Mouse (Mus musculus): Measurements from ENCODE around the gene Ankrd55. TPM values are rescaled to one million over a fixed set of nuclear protein-coding genes. Genes with fewer than 3 reads are reported as not detected.

The Ankrd55 gene
- total RNA-seq, 1 experiment: 0.18 TPM

DNA sequence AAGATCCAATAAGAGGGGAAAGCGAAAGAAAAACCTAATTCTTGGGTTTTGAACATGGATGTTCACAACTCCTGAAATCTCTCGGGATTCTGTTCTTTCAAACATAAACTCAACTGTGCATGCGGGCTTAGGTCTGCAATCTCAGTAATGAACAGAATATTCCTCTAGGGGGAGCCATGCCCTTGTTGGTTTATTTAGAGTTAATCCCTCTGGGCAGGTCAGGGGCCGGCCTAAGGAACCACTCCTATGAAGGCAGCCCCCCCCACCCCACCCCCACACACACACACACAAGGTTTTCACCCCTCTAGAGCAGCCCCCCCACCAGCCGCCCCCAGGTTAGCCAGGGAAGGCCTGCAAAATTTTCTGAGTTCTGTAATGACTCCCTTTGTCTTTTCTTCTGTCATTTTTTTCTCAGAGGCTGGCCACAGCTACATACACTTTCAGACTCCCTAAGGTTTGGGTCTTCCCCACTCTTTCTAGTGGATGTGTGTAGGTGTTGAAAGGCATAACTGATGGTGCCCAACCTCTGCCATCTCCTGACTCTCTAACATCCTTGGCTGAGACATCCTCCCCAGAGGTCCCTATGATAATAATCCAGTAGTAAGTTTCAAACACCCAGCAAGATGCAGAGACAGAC is 16.2 kb upstream of the Ankrd55 start:
- Histone ChIP-seq H3K9me3 (ENCODE audit: control insufficient read depth, insufficient read depth, low read depth, low read length) (no peaks in the 10 kb centered on the region), H3K4me1 (ENCODE audit: control insufficient read depth in 2 of 2, insufficient read depth in 2 of 2, low read length in 2 of 2, poor library complexity in 1 of 2) (no peaks in the 10 kb centered on the region), H3K4me3 (ENCODE audit: insufficient read depth in 1 of 2, low read depth in 1 of 2, low read length in 2 of 2, poor library complexity in 1 of 2, severe bottlenecking in 1 of 2) (no peak overlapping the region), H3K9ac (ENCODE audit: insufficient read depth, low read depth, low read length, poor library complexity, severe bottlenecking) (no peak overlapping the region), H3K36me3 (ENCODE audit: control insufficient read depth, insufficient read depth, low read length, poor library complexity, severe bottlenecking) (no peaks in the 10 kb centered on the region), H3K27ac (ENCODE audit: insufficient read depth, low read depth, low read length, poor library complexity, severe bottlenecking) (no peak overlapping the region)
- TF ChIP-seq ZNF384 (IDR thresholded peaks at IDR 0.05; ENCODE audit: low read depth, low read length): no peak
- peak; percentile 46; the same call in 1 of the 2 replicates for TF ChIP-seq CHD2 (IDR thresholded peaks at IDR 0.05; ENCODE audit: low read depth, low read length)
- TF ChIP-seq ZC3H11A (IDR thresholded peaks at IDR 0.05; ENCODE audit: borderline replicate concordance, low read depth, low read length): peak; percentile 89
- no peak for TF ChIP-seq HCFC1 (IDR thresholded peaks at IDR 0.05; ENCODE audit: borderline replicate concordance, insufficient read depth, low read length)
- TF ChIP-seq MAFK (IDR thresholded peaks at IDR 0.05; ENCODE audit: insufficient read depth, low read depth, low read length): no peak
- peak; percentile 64 for DNase-seq (ENCODE audit: low read depth, low spot score)
- in situ Hi-C loops (cut with MboI; ENCODE audit: low sequenced_read_pairs in 2 of 2, unreplicated experiment in 2 of 2): loop anchor here in 1 of 2 experiments (10.0 kb wide), 1 partner anchor 253 kb away; no protein-coding TSS in a partner anchor

GRCm38 (mm10) chr13:112274636-112275035 is 13.6 kb upstream of the Ankrd55 start:
- no peaks in the 10 kb centered on the region for H3K4me1 ChIP-seq (ENCODE audit: control insufficient read depth in 2 of 2, insufficient read depth in 2 of 2, low read length in 2 of 2, poor library complexity in 1 of 2)
- no peaks in the 10 kb centered on the region for H3K36me3 ChIP-seq (ENCODE audit: control insufficient read depth, insufficient read depth, low read length, poor library complexity, severe bottlenecking)
- H3K27ac ChIP-seq (ENCODE audit: insufficient read depth, low read depth, low read length, poor library complexity, severe bottlenecking): no peak overlapping the region
- H3K9me3 ChIP-seq (ENCODE audit: control insufficient read depth, insufficient read depth, low read depth, low read length): no peaks in the 10 kb centered on the region
- H3K4me3 ChIP-seq (ENCODE audit: insufficient read depth in 1 of 2, low read depth in 1 of 2, low read length in 2 of 2, poor library complexity in 1 of 2, severe bottlenecking in 1 of 2): no peak overlapping the region
- TF ChIP-seq ZNF384 (IDR thresholded peaks at IDR 0.05; ENCODE audit: low read depth, low read length) (no peak), MAFK (IDR thresholded peaks at IDR 0.05; ENCODE audit: insufficient read depth, low read depth, low read length) (no peak), HCFC1 (IDR thresholded peaks at IDR 0.05; ENCODE audit: borderline replicate concordance, insufficient read depth, low read length) (no peak), ZC3H11A (IDR thresholded peaks at IDR 0.05; ENCODE audit: borderline replicate concordance, low read depth, low read length) (no peak), CHD2 (IDR thresholded peaks at IDR 0.05; ENCODE audit: low read depth, low read length) (no peak)
- DNase-seq (ENCODE audit: low read depth, low spot score): no peak
- H3K9ac ChIP-seq (ENCODE audit: insufficient read depth, low read depth, low read length, poor library complexity, severe bottlenecking): no peak overlapping the region
- in situ Hi-C loops (cut with MboI; ENCODE audit: low sequenced_read_pairs in 2 of 2, unreplicated experiment in 2 of 2): loop anchor here in 1 of 2 experiments (10.0 kb wide), 1 partner anchor 250 kb away; no protein-coding TSS in a partner anchor

- in situ Hi-C loops (cut with MboI; ENCODE audit: low sequenced_read_pairs in 2 of 2, unreplicated experiment in 2 of 2): loop anchor here in 1 of 2 experiments (10.0 kb wide), 1 partner anchor 249 kb away; no protein-coding TSS in a partner anchor
- H3K4me3 ChIP-seq (ENCODE audit: insufficient read depth in 1 of 2, low read depth in 1 of 2, low read length in 2 of 2, poor library complexity in 1 of 2, severe bottlenecking in 1 of 2): no peak overlapping the region
- H3K27ac ChIP-seq (ENCODE audit: insufficient read depth, low read depth, low read length, poor library complexity, severe bottlenecking): no peak overlapping the region
- H3K9ac ChIP-seq (ENCODE audit: insufficient read depth, low read depth, low read length, poor library complexity, severe bottlenecking): no peak overlapping the region
- DNase-seq (ENCODE audit: low read depth, low spot score): no peak
- H3K9me3 ChIP-seq (ENCODE audit: control insufficient read depth, insufficient read depth, low read depth, low read length): no peaks in the 10 kb centered on the region
- no peaks in the 10 kb centered on the region for H3K36me3 ChIP-seq (ENCODE audit: control insufficient read depth, insufficient read depth, low read length, poor library complexity, severe bottlenecking)
- no peaks in the 10 kb centered on the region for H3K4me1 ChIP-seq (ENCODE audit: control insufficient read depth in 2 of 2, insufficient read depth in 2 of 2, low read length in 2 of 2, poor library complexity in 1 of 2)
- no peak for TF ChIP-seq ZNF384 (IDR thresholded peaks at IDR 0.05; ENCODE audit: low read depth, low read length)
- TF ChIP-seq MAFK (IDR thresholded peaks at IDR 0.05; ENCODE audit: insufficient read depth, low read depth, low read length): no peak
- TF ChIP-seq CHD2 (IDR thresholded peaks at IDR 0.05; ENCODE audit: low read depth, low read length): no peak
- no peak for TF ChIP-seq HCFC1 (IDR thresholded peaks at IDR 0.05; ENCODE audit: borderline replicate concordance, insufficient read depth, low read length)
- no peak for TF ChIP-seq ZC3H11A (IDR thresholded peaks at IDR 0.05; ENCODE audit: borderline replicate concordance, low read depth, low read length)
These were observed 12.3 kb upstream of the Ankrd55 start for GRCm38 (mm10) chr13:112275951-112276350.

- H3K4me3 ChIP-seq (ENCODE audit: insufficient read depth in 1 of 2, low read depth in 1 of 2, low read length in 2 of 2, poor library complexity in 1 of 2, severe bottlenecking in 1 of 2): no peak overlapping the region
- H3K4me1 ChIP-seq (ENCODE audit: control insufficient read depth in 2 of 2, insufficient read depth in 2 of 2, low read length in 2 of 2, poor library complexity in 1 of 2): no peaks in the 10 kb centered on the region
These were observed 10.7 kb upstream of the Ankrd55 start for GRCm38 (mm10) chr13:112277544-112277943.

More at GRCm38 (mm10) chr13:112277544-112277943, 10.7 kb upstream of the Ankrd55 start:
- Histone ChIP-seq H3K27ac (ENCODE audit: insufficient read depth, low read depth, low read length, poor library complexity, severe bottlenecking) (no peak overlapping the region), H3K36me3 (ENCODE audit: control insufficient read depth, insufficient read depth, low read length, poor library complexity, severe bottlenecking) (no peaks in the 10 kb centered on the region), H3K9me3 (ENCODE audit: control insufficient read depth, insufficient read depth, low read depth, low read length) (no peaks in the 10 kb centered on the region), H3K9ac (ENCODE audit: insufficient read depth, low read depth, low read length, poor library complexity, severe bottlenecking) (no peak overlapping the region)
- in situ Hi-C loops (cut with MboI; ENCODE audit: low sequenced_read_pairs in 2 of 2, unreplicated experiment in 2 of 2): loop anchor here in 1 of 2 experiments (10.0 kb wide), 1 partner anchor 247 kb away; no protein-coding TSS in a partner anchor
- no peak for TF ChIP-seq ZNF384 (IDR thresholded peaks at IDR 0.05; ENCODE audit: low read depth, low read length)
- no peak for TF ChIP-seq HCFC1 (IDR thresholded peaks at IDR 0.05; ENCODE audit: borderline replicate concordance, insufficient read depth, low read length)
- no peak for DNase-seq (ENCODE audit: low read depth, low spot score)
